Mouse (Mus musculus) layer of hippocampus, adult 6 months (tissue): Measurements from ENCODE around the gene Sgpl1. TPM values are rescaled to one million over a fixed set of nuclear protein-coding genes. Genes with fewer than 3 reads are reported as not detected.

Experiments used
- long read RNA-seq, 2 experiments: library from polyadenylated mRNA; unstranded; transcript quantifications; one replicate each; pipeline ENCODE4 v2.0.0; 2019 to 2020
- microRNA-seq: library from miRNA; unstranded; fragments of <30 nt; microRNA quantifications from one replicate; pipeline ENCODE4 v1.2.0, GENCODE M21; 2020
- polyA plus RNA-seq: library from polyadenylated mRNA; unstranded; fragments of <200 nt; fragmentation: Nextera tagmentation; gene quantifications from 2 replicates; pipeline ENCODE4 v1.2.3, GENCODE M21; 2021

Gene Sgpl1
- polyA plus RNA-seq: 11.2 and 13.3 TPM in 2 replicates
- long read RNA-seq, experiment 1, full-length matches to known transcripts: 19 of 37 reads
- long read RNA-seq, experiment 1, partial matches to known transcripts: 10 of 37 reads
- long read RNA-seq, experiment 1, other reads (novel, unspliced or antisense): 8 of 37 reads
- long read RNA-seq, experiment 2, full-length matches to known transcripts: 74 of 109 reads
- long read RNA-seq, experiment 2, partial matches to known transcripts: 12 of 109 reads
- long read RNA-seq, experiment 2, other reads (novel, unspliced or antisense): 23 of 109 reads

DNA sequence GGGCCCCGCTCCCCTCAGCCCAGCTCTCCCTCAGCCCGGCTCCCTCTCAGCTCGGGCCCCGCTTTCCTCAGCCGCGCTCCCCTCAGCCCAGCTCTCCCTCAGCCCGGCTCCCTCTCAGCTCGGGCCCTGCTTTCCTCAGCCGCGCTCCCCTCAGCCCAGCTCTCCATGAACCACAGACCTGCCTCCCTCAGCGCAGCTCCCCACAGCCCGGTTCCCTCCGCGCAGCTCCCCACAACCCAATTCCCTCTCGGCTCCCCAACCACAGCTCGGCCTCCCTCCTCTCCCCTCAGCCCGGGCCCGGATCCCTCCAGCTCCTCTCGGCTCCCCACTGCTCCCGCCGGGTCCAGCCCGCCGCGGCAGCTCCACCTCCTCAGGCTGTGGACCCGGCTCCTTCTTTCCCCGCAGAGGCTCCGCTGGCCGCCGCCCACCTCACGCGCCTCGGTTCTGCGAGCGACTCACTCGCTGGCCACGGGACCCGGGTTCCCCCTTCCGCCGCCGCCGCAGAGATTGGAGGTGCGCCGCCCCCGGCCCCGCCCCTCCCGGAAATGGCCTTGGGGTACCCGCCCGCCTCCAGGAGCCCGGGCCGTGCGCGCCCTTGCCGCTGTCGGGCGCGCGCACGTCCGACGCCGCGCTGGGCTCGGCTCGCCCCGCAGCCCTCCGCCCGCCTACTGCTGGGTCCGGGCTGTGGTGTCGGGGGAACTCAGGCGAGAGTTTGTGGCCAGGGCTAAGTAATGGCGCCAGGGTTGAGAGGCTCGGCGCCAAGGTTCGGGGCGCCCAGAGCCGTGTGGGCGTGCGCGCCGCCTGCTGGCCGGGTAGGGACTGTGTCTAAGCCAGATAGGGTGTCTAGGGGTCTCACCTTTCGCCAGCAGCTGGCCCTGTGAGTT, at the start of gene Sgpl1:
Gene Sgpl1 (minus strand): TSS at position 547 of the 884 bp plus-strand sequence.

DNA sequence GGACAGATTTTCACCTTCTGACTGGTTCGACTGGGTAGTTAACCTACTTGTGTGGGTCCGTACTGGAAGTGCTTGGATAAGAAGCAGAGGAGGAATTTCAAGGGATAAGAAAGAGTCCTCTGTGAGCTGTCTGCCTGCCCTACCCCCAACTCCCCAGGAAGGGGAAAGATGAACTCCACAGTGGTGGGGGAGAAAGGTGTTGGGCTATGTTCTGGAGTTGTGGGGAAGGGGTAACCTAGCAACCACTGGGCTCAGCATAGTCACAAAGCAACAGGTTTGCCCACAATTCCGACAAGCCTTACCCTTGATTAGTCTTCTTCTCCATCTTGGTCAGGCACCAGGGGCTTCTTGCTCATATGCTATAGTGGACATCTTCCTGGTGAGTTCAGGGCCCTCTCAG, 24.2 kb upstream of the Sgpl1 start, which contains the start of gene Tbata:
Gene Tbata (plus strand): TSS at position 301 of the 400 bp plus-strand sequence.

DNA sequence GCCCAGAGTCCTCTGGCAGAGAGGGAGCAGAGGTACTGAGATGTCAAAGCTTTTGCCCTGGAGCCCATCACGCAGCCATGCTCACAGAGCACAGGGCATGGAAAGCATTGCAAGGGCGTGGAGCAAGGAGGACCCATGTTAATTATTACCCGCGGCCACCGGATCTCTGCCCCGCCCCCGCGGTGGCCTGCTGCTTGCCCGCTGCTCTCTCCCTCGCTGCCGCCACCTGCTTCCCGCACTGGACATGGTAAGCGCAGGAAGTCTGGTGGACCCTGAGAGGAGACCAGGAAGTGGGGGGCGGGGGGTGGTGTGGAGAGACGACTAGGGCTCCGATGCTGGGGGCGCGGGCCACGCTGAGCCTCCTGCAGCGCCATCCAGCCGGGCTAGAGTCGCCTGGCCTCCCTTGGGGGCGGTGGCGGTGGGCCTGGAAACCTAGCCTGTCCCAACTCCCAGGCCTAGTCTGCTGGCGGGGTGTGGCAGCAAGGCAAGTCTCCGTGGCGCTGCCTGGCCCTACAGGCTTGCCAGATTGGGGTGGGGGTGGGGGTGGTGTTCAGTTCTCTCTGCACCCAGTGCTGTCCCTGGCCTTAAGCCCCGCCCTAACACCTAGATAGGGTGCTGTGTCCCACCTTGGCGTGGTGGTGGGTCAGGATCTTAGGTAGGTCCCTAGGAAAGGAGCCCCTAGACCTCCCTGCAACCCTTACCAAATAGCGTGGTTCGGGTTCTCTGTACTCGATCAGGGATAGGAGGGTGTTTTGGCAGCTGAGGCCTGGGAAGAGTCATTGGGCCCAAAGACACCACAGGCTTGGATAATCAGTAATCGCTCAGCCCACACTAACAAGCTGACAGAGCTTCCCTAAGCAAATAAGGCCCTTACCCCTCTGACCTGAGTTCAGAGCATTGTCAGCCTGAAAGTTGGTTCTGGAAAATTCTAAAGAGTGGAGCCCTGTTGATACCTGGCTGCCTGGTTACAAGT, 58.0 kb downstream of the Sgpl1 start, which contains the start of gene Pcbd1:
Gene Pcbd1 (plus strand): TSS at position 162 of the 973 bp plus-strand sequence.

Small RNAs within 50 kb of the gene (microRNA-seq; reads per million reads assigned to microRNA genes)
- gene Gm44308: not detected

Other genes with a start within 250 kb of the Sgpl1 start
- gene Pcbd1, start 58.4 kb downstream of the Sgpl1 start, polyA plus RNA-seq: 26.7 and 31.2 TPM in 2 replicates
- gene Tbata, start 24.3 kb upstream of the Sgpl1 start, polyA plus RNA-seq: 7.7 and 8.8 TPM in 2 replicates
- gene Adamts14, start 125.7 kb upstream of the Sgpl1 start, polyA plus RNA-seq: 0.09 and 0.16 TPM in 2 replicates
- not detected in 2 replicates for gene Prf1, start 150.1 kb upstream of the Sgpl1 start, polyA plus RNA-seq
- 3.0 and 3.5 TPM in 2 replicates for gene Pald1, start 235.8 kb upstream of the Sgpl1 start, polyA plus RNA-seq